Mouse (Mus musculus): ENCODE data around the gene Clip1.
A peak's percentile ranks its signal among the peaks of the same experiment; 100 is the strongest.

The Clip1 gene

GRCm38 (mm10) chr5:123670800-123671472, 13.5 kb downstream of the Clip1 start:
- peak; percentile 63 for DNase-seq (ENCODE audit: low spot score)

- DNase-seq (ENCODE audit: low spot score) = no peak
Observed at GRCm38 (mm10) chr5:123669991-123670799, 14.2 kb downstream of the Clip1 start.

- DNase-seq (ENCODE audit: low spot score) = no peak
Observed at GRCm38 (mm10) chr5:123667915-123668314, 16.5 kb downstream of the Clip1 start.

- no peak for DNase-seq (ENCODE audit: low spot score)
Observed at GRCm38 (mm10) chr5:123665956-123666355, 18.5 kb downstream of the Clip1 start.

GRCm38 (mm10) chr5:123664329-123664728, 20.1 kb downstream of the Clip1 start:
- DNase-seq (ENCODE audit: low spot score) = no peak

- peak; percentile 76 for DNase-seq (ENCODE audit: low spot score)
Observed at GRCm38 (mm10) chr5:123662059-123662458, 22.4 kb downstream of the Clip1 start.

GRCm38 (mm10) chr5:123661602-123662001, 22.8 kb downstream of the Clip1 start:
- DNase-seq (ENCODE audit: low spot score) = peak; percentile 18

- peak; percentile 48 for DNase-seq (ENCODE audit: low spot score)
Observed at GRCm38 (mm10) chr5:123657651-123658050, 26.8 kb downstream of the Clip1 start.

- peak; percentile 43 for DNase-seq (ENCODE audit: low spot score)
Observed at GRCm38 (mm10) chr5:123654937-123655336, 29.5 kb downstream of the Clip1 start.

GRCm38 (mm10) chr5:123653287-123653801, 31.1 kb downstream of the Clip1 start:
- no peak for DNase-seq (ENCODE audit: low spot score)

- no peak for DNase-seq (ENCODE audit: low spot score)
Observed at GRCm38 (mm10) chr5:123650825-123651224, 33.6 kb downstream of the Clip1 start.

GRCm38 (mm10) chr5:123642401-123642800, 42.0 kb downstream of the Clip1 start:
- DNase-seq (ENCODE audit: low spot score) = no peak

GRCm38 (mm10) chr5:123641259-123641900, 43.0 kb downstream of the Clip1 start:
- DNase-seq (ENCODE audit: low spot score) = peak; percentile 51

GRCm38 (mm10) chr5:123640181-123640580, 44.2 kb downstream of the Clip1 start:
- DNase-seq (ENCODE audit: low spot score) = no peak

GRCm38 (mm10) chr5:123631210-123631609, 53.2 kb downstream of the Clip1 start:
- DNase-seq (ENCODE audit: low spot score) = no peak

GRCm38 (mm10) chr5:123626631-123627030, 57.8 kb downstream of the Clip1 start:
- peak; percentile 81 for DNase-seq (ENCODE audit: low spot score)

- DNase-seq (ENCODE audit: low spot score) = no peak
Observed at GRCm38 (mm10) chr5:123622421-123622820, 62.0 kb downstream of the Clip1 start.

GRCm38 (mm10) chr5:123618558-123618957, 65.9 kb downstream of the Clip1 start:
- DNase-seq (ENCODE audit: low spot score) = no peak

- DNase-seq (ENCODE audit: low spot score) = no peak
Observed at GRCm38 (mm10) chr5:123614246-123614645, 70.2 kb downstream of the Clip1 start.

GRCm38 (mm10) chr5:123609843-123610242, 74.6 kb downstream of the Clip1 start:
- peak; percentile 78 for DNase-seq (ENCODE audit: low spot score)

- DNase-seq (ENCODE audit: low spot score) = no peak
Observed at GRCm38 (mm10) chr5:123609416-123609815, 75.0 kb downstream of the Clip1 start.

GRCm38 (mm10) chr5:123607211-123607669, 77.2 kb downstream of the Clip1 start:
- no peak for DNase-seq (ENCODE audit: low spot score)
